Mouse (Mus musculus) T-helper 1 cell (primary cell): Measurements from ENCODE around the gene L3hypdh.
"Not testable (repeated sequence)": the region's sequence is repeated elsewhere in the genome, so short reads cannot be mapped to it uniquely, and the experiment has no call there.

Experiments
- in situ Hi-C: fragments of 300-600 bp; cut with MboI, MseI; formaldehyde crosslinking; loops from one replicate; pipeline ENCODE4 v1.15.1; 2025; ENCODE audit warnings: high pct_unique_total_duplicates

Gene L3hypdh

DNA sequence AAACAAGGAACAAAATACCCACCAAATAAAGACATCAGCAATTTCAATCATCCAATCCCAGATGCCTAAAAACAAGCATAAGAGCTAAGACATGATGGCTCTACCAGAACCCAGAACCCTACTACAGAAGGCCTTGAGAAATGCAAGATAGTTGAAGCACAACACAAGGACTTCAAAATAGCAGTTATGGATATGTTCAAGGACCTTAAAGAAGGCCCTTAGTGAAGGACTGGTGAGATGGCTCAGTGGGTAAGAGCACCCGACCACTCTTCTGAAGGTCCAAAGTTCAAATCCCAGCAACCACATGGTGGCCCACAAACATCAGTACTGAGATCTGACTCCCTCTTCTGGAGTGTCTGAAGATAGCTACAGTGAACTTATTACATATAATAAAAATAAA lies 27.5 kb downstream of the L3hypdh start:
- in situ Hi-C loops = no loop called here

DNA sequence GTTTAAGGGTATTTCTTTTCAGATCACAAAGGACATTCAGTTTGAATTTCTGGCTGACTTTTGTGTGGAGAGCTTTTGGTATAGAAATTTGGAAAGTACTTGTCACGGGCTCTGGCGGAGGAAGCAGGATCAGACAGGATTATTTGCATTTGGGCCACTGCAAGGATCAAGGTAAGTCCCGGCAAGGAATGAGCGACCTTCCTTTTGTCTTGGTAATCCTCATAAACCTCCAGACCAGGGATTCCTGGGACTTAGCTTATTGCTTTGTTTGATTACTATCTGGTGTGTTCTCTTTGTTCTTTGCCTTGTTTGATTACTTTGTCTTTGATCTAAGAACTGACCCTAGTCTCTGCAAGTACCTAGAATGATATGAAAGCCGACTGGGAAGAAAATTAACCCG lies 31.4 kb downstream of the L3hypdh start:
- in situ Hi-C loops = no loop called here

- in situ Hi-C loops = no loop called here
These were observed 31.9 kb downstream of the L3hypdh start for GRCm38 (mm10) chr12:72053303-72053702.

- in situ Hi-C loops = no loop called here
These were observed 32.7 kb downstream of the L3hypdh start for GRCm38 (mm10) chr12:72052571-72052970.

- in situ Hi-C loops = no loop called here
These were observed 34.4 kb downstream of the L3hypdh start for GRCm38 (mm10) chr12:72050821-72051220.

GRCm38 (mm10) chr12:72050156-72050555 lies 35.1 kb downstream of the L3hypdh start:
- in situ Hi-C loops = not testable (repeated sequence)

DNA sequence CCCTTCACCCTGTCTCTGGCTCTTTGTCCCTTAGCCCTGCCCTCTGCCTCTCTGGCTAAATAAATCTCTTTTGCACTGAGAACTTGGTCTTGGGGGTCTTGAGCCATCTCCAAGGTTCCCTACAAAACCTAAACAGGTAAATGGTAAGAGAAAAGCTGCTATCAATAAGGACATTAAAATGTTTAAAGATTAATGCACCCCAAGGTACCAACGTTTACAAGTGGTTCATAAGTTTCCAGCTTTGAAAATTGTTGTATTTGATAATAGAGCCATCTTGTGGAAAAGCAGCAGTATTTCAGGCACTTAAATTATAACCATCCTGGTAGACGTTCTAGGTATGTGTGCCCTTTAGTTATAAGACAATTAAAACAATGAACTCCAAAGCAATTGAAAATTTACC lies 37.7 kb downstream of the L3hypdh start:
- in situ Hi-C loops = loop anchor here (5.0 kb wide), 1 partner anchor 285 kb away; no protein-coding TSS in a partner anchor

- in situ Hi-C loops = no loop called here
These were observed 44.0 kb downstream of the L3hypdh start for GRCm38 (mm10) chr12:72041238-72041637.

DNA sequence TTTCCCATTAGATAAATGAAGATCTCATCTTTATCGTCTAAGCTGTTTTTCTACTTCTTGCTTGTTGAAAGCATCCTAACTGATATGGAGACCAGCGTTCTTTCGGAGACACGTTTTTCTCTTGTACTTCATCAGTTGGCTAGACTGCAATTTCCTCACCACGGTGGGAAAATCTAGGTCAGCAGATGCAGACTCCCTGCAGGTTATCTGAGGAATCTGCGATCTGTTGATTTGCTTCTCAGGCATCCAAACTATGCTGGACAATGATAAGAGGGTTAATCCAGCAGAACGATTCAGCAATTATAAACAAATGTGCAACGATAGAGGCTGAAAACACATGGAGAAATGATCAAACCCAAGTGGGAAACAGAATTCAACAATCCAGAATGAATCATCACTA lies 45.7 kb downstream of the L3hypdh start:
- in situ Hi-C loops = no loop called here

DNA sequence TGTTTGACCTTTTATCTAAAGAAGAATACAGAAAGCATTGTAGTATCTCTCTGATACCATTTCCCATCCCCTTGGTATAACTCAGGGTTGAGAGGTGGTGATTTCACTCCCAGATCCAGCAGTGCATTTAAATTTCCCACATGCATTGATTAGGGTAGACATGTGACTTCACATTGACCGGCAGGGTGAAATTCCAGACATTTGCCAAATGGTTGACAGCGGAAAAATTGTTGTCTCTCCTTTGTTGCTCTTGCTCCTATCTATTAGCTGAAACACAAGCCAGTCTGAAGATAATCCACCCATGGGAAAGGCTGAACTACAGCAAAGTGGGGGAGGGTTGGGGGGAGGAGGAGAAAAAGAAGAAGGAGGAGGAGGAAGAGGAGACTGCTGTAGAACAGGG lies 46.4 kb downstream of the L3hypdh start:
- in situ Hi-C loops = no loop called here

DNA sequence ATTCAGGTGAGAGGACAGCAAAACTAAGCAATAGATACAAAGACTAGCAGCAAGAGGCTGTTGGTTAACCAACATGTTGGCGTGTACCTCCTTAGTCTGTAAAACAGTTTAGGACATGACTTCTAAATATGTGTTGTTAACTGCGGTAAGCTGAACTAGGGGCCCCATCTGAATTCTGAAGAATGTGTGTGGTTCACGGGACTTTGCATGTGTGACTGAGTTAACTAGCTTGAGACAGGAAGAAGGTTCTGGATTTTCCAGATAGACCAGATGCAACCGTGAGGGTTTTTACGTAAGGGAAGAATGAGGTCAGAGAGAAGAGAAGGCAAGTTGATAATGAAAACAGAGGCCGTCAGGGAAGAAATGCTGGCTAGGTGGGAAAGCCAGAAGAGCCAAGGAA lies 48.2 kb downstream of the L3hypdh start:
- in situ Hi-C loops = no loop called here

GRCm38 (mm10) chr12:72036097-72036661 lies 49.1 kb downstream of the L3hypdh start:
- in situ Hi-C loops = no loop called here

DNA sequence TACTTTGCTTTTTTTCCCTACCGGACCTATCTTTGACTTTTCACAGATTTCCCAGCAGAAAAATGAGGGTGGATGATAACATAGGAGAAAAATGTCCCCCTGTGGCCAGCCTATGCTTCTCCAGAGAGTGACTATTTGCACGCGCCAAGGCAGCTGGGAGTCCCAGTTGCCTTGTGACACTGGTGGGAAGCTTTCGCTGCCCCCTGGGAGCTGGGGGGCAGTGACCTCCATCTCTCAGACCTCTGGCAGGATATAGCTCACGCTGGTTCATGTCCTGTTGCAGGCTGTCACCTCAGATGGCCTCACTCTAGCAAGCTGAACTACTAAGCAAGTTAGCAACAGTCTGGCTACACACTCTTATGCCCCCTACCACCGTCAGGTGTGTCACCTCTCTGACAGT lies 53.4 kb downstream of the L3hypdh start:
- in situ Hi-C loops = no loop called here

DNA sequence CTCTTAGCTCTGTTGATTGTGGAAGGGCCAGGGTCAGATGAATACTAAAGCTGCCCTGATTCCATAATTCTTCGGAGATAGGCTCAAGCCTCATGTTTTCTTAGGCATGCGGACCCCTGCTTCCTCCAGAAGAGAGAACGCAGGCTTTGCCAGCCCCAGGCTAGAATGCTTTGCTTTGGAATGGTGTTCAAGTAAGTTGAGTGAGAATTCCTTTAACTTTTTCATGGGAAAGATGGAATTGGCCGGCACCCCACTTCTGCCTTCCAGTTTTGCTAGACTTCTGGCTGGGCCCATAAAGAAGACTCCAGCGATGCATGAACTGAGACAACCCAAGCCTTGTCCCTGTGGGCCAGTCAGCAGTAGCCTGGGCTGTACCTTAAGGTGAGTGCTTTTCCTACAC lies 54.1 kb downstream of the L3hypdh start:
- in situ Hi-C loops = no loop called here

GRCm38 (mm10) chr12:72025275-72025795 lies 59.9 kb downstream of the L3hypdh start:
- in situ Hi-C loops = no loop called here

GRCm38 (mm10) chr12:72023572-72023971 lies 61.7 kb downstream of the L3hypdh start:
- in situ Hi-C loops = no loop called here
